11 mouse cellular contexts compared by ENCODE assay signal in the genomic region with DNA sequence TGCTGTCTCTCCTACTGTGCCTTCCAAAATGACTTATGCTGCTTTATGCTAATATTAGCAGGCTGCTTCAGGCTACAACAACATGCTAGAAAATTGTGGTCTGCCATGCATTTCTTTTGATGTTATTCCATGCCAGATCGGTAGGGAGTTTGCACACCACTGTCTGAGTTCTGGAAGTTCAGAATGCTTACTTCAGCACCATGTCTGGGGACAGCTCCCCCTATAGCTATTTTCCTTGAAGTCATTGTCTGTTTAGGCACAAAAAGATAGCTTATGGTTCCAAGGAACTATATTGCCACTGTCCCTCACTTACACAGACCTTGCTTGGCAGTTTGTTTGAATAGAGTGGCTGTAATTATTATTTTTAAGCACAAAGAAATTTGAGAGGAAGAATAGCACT.
DNase-seq lines count a peak whose midpoint lies in the region.
"Had no signal": no experiment of that assay in that cellular context is flagged by ENCODE, and none has a peak within 500 bp of the region (broad histone marks: within the 10 kb centered on the region; RNA-seq: fewer than 3 reads in every experiment).

No protein-coding gene starts in this region.

- peak; percentile 1 to 7 for DNase-seq in adrenal gland, postnatal 36 days
- no peak for DNase-seq in adrenal gland, postnatal 4 days (ENCODE audit: low spot score in 2 of 2)
- peak; percentile 4 for DNase-seq in layer of hippocampus, adult 9-11 months
- no peak for DNase-seq in layer of hippocampus, adult 9-10 months (ENCODE audit: low spot score)
- DNase-seq in embryo, embryonic 11 days, result peak; percentile 57
- peak; percentile 58 for DNase-seq in mesoderm, embryonic 11.5 days (ENCODE audit: low read depth, low spot score)
- DNase-seq in cerebellum, adult 8-10 months, result no peak
- DNase-seq in ovary, postnatal 36 days (ENCODE audit: low spot score), result no peak
- DNase-seq: cerebellum, postnatal 14 days; gastrocnemius, postnatal 14 days; heart, postnatal 36 days had no signal

Comparison
In these comparisons a context has a peak if more than half of its experiments do, and no peak if none do; other contexts are left out.
1. DNase-seq: peak in adrenal gland, postnatal 36 days (2 of 2), layer of hippocampus, adult 9-11 months (single experiment), embryo, embryonic 11 days (single experiment) and mesoderm, embryonic 11.5 days (single experiment); none in adrenal gland, postnatal 4 days (0 of 2), layer of hippocampus, adult 9-10 months (single experiment), cerebellum, adult 8-10 months (single experiment) and ovary, postnatal 36 days (single experiment).